Mouse (Mus musculus): ENCODE results near the gene Akna.

DNA sequence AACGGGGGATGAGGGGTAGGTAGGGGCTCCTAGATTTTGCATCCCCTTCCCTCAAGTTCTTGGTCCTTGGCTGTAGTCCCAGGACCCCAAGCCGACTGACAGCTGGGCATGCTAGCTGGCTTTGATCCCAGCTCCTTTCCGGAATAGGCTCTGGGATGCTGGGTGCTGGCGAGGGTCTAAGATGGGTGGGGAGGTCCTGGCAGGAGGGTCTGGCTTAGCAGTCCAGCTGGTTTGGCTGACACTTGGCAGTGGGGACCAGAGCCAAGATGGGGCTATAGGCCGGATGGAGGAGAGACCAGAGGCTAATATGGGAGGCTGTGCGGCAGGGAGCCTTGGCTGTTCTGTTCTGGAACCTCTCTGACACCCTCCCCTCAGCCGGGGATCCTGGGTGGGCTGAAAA is 5.1 kb upstream of the Akna start:
- no peak for TF ChIP-seq CTCF (IDR thresholded peaks at IDR 0.05; ENCODE audit: low read depth, low read length)
- TF ChIP-seq POLR2A (IDR thresholded peaks at IDR 0.05; ENCODE audit: extremely low read depth, insufficient read depth, low read length): no peak
